Mouse (Mus musculus) heart, adult 11 months (tissue): ENCODE data around the gene Fxr2.

Experiments
- DNase-seq: peaks from one replicate; pipeline ENCODE4 v3.0.0; 2022

Fxr2 gene

GRCm38 (mm10) chr11:69661221-69661881 is 28.6 kb downstream of the Fxr2 start:
- DNase-seq = peak; percentile 94

- DNase-seq = peak; percentile 100
Measured at GRCm38 (mm10) chr11:69662213-69662966, 29.6 kb downstream of the Fxr2 start, which contains the start of gene Mpdu1. TSS of gene Mpdu1 (minus strand) at chr11:69662642.

GRCm38 (mm10) chr11:69662967-69663671 is 30.3 kb downstream of the Fxr2 start:
- DNase-seq = no peak

GRCm38 (mm10) chr11:69663795-69664194 is 31.0 kb downstream of the Fxr2 start:
- peak; percentile 97 for DNase-seq

GRCm38 (mm10) chr11:69664841-69665240 is 32.1 kb downstream of the Fxr2 start:
- DNase-seq = peak; percentile 92

- DNase-seq = peak; percentile 95
Measured at GRCm38 (mm10) chr11:69665457-69665960, 32.7 kb downstream of the Fxr2 start.

- DNase-seq = peak; percentile 98
Measured at GRCm38 (mm10) chr11:69665961-69666664, 33.3 kb downstream of the Fxr2 start, which contains the start of gene Cd68. TSS of gene Cd68 (minus strand) at chr11:69666153.

- DNase-seq = no peak
Measured at GRCm38 (mm10) chr11:69666665-69667005, 33.8 kb downstream of the Fxr2 start.

GRCm38 (mm10) chr11:69670786-69671725 is 38.3 kb downstream of the Fxr2 start:
- peak; percentile 100 for DNase-seq

GRCm38 (mm10) chr11:69671726-69672124 is 38.9 kb downstream of the Fxr2 start:
- DNase-seq = no peak

GRCm38 (mm10) chr11:69672211-69672706 is 39.5 kb downstream of the Fxr2 start, which contains the start of gene Eif4a1:
TSS of gene Eif4a1 (minus strand) at chr11:69672423.
- DNase-seq = peak; percentile 100

- no peak for DNase-seq
Measured at GRCm38 (mm10) chr11:69679144-69679543, 46.4 kb downstream of the Fxr2 start.

GRCm38 (mm10) chr11:69680136-69680855 is 47.5 kb downstream of the Fxr2 start:
- DNase-seq = peak; percentile 94

GRCm38 (mm10) chr11:69681314-69682208 is 48.8 kb downstream of the Fxr2 start, which contains the start of gene Senp3:
TSS of gene Senp3 (minus strand) at chr11:69682084.
- peak; percentile 100 for DNase-seq

- DNase-seq = no peak
Measured at GRCm38 (mm10) chr11:69682209-69682839, 49.5 kb downstream of the Fxr2 start.

GRCm38 (mm10) chr11:69682840-69683533 is 50.2 kb downstream of the Fxr2 start:
- peak; percentile 98 for DNase-seq

- DNase-seq = peak; percentile 91
Measured at GRCm38 (mm10) chr11:69683576-69683975, 50.8 kb downstream of the Fxr2 start.

- DNase-seq = peak; percentile 95
Measured at GRCm38 (mm10) chr11:69684128-69684745, 51.4 kb downstream of the Fxr2 start.
